Mouse (Mus musculus): ENCODE measurements around the gene Chrm3. TPM values are rescaled to one million over a fixed set of nuclear protein-coding genes. Genes with fewer than 3 reads are reported as not detected.

The Chrm3 gene
- polyA plus RNA-seq, 1 experiment: not detected

DNA sequence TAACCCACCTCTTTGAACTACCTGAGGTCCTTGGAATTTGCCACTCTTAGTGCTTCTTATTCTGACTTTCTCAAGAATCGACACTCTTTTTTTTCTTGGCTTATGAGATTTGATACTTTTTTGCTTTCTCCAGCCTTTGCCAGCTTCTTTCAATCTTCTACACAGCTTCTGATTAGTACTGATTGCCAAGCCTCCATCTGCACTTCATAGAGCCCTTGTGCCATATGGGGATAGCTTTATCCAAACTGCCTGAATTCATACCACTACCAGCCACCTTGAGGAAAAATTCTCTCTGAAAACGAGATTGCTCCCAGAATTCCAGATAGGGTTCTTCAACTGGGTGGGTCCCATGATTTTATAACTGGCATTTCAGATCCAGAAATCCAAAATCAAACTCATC is 368.0 kb downstream of the Chrm3 start:
- Histone ChIP-seq H3K27me3 (ENCODE audit: control insufficient read depth, insufficient read depth, insufficient read length) (no peaks in the 10 kb centered on the region), H3K79me2 (ENCODE audit: control insufficient read depth, insufficient read depth) (no peaks in the 10 kb centered on the region), H3K36me3 (ENCODE audit: control insufficient read depth, insufficient read depth) (no peaks in the 10 kb centered on the region), H3ac (ENCODE audit: control insufficient read depth, insufficient read length, low read depth) (no peak overlapping the region), H3K4me3 (ENCODE audit: insufficient read depth, poor library complexity, severe bottlenecking) (no peak overlapping the region), H3K79me3 (ENCODE audit: low read depth) (no peaks in the 10 kb centered on the region)
- TF ChIP-seq CEBPB (IDR thresholded peaks at IDR 0.05; ENCODE audit: low read depth) (no peak), CTCF (IDR thresholded peaks at IDR 0.05; ENCODE audit: control insufficient read depth, insufficient read depth, insufficient read length) (no peak), USF1 (IDR thresholded peaks at IDR 0.05; ENCODE audit: low read depth) (no peak), MYOG (IDR thresholded peaks at IDR 0.05; ENCODE audit: control insufficient read depth, extremely low read depth, insufficient read length) (no peak), FOSL1 (IDR thresholded peaks at IDR 0.05; ENCODE audit: insufficient read depth, low read length, poor library complexity, severe bottlenecking) (no peak), MAX (IDR thresholded peaks at IDR 0.05) (no peak), MYOD1 (IDR thresholded peaks at IDR 0.05; ENCODE audit: control insufficient read depth, insufficient read length, low read depth) (no peak)

DNA sequence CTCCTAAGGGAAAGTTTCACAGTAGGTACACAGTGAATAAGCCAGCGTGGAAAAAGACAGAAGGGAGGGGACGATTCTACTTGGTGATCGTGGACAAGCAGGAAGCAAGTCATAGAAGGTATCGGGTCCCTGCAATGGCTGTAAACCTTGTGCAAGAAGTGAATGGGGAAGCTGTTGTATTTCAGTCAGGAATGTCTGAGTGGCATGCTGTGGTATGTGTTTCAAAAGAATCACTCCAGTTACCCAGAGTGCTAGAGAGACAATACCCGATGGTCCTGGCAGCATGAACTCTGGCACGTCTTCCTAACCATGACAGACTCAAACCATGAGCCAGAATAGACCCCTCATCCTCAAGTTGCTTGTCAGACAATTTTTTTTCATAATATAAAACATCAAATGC is 375.0 kb downstream of the Chrm3 start:
- H3K79me3 ChIP-seq (ENCODE audit: low read depth): no peaks in the 10 kb centered on the region

GRCm38 (mm10) chr13:9983293-9983692 is 377.4 kb downstream of the Chrm3 start:
- no peak overlapping the region for H3K4me3 ChIP-seq (ENCODE audit: insufficient read depth, poor library complexity, severe bottlenecking)
- H3K79me3 ChIP-seq (ENCODE audit: low read depth): no peaks in the 10 kb centered on the region
- H3K36me3 ChIP-seq (ENCODE audit: control insufficient read depth, insufficient read depth): no peaks in the 10 kb centered on the region
- no peak for TF ChIP-seq MYOG (IDR thresholded peaks at IDR 0.05; ENCODE audit: control insufficient read depth, extremely low read depth, insufficient read length)
- TF ChIP-seq MAX (IDR thresholded peaks at IDR 0.05): no peak
- TF ChIP-seq CTCF (IDR thresholded peaks at IDR 0.05; ENCODE audit: control insufficient read depth, insufficient read depth, insufficient read length): no peak
- no peak for TF ChIP-seq MYOD1 (IDR thresholded peaks at IDR 0.05; ENCODE audit: control insufficient read depth, insufficient read length, low read depth)
- no peak for TF ChIP-seq FOSL1 (IDR thresholded peaks at IDR 0.05; ENCODE audit: insufficient read depth, low read length, poor library complexity, severe bottlenecking)
- no peak for TF ChIP-seq CEBPB (IDR thresholded peaks at IDR 0.05; ENCODE audit: low read depth)
- no peak for TF ChIP-seq USF1 (IDR thresholded peaks at IDR 0.05; ENCODE audit: low read depth)
- no peak overlapping the region for H3ac ChIP-seq (ENCODE audit: control insufficient read depth, insufficient read length, low read depth)
- no peaks in the 10 kb centered on the region for H3K27me3 ChIP-seq (ENCODE audit: control insufficient read depth, insufficient read depth, insufficient read length)
- H3K79me2 ChIP-seq (ENCODE audit: control insufficient read depth, insufficient read depth): no peaks in the 10 kb centered on the region

More for the DNA sequence above, 375.0 kb downstream of the Chrm3 start:
- Histone ChIP-seq H3K4me3 (ENCODE audit: insufficient read depth, poor library complexity, severe bottlenecking) (no peak overlapping the region), H3K79me2 (ENCODE audit: control insufficient read depth, insufficient read depth) (no peaks in the 10 kb centered on the region), H3K27me3 (ENCODE audit: control insufficient read depth, insufficient read depth, insufficient read length) (no peaks in the 10 kb centered on the region), H3ac (ENCODE audit: control insufficient read depth, insufficient read length, low read depth) (no peak overlapping the region), H3K36me3 (ENCODE audit: control insufficient read depth, insufficient read depth) (no peaks in the 10 kb centered on the region)
- no peak for TF ChIP-seq MYOD1 (IDR thresholded peaks at IDR 0.05; ENCODE audit: control insufficient read depth, insufficient read length, low read depth)
- TF ChIP-seq MYOG (IDR thresholded peaks at IDR 0.05; ENCODE audit: control insufficient read depth, extremely low read depth, insufficient read length): no peak
- no peak for TF ChIP-seq MAX (IDR thresholded peaks at IDR 0.05)
- no peak for TF ChIP-seq CTCF (IDR thresholded peaks at IDR 0.05; ENCODE audit: control insufficient read depth, insufficient read depth, insufficient read length)
- no peak for TF ChIP-seq CEBPB (IDR thresholded peaks at IDR 0.05; ENCODE audit: low read depth)
- no peak for TF ChIP-seq FOSL1 (IDR thresholded peaks at IDR 0.05; ENCODE audit: insufficient read depth, low read length, poor library complexity, severe bottlenecking)
- TF ChIP-seq USF1 (IDR thresholded peaks at IDR 0.05; ENCODE audit: low read depth): no peak

GRCm38 (mm10) chr13:9977699-9978098 is 382.9 kb downstream of the Chrm3 start:
- Histone ChIP-seq H3K79me2 (ENCODE audit: control insufficient read depth, insufficient read depth) (no peaks in the 10 kb centered on the region), H3K4me3 (ENCODE audit: insufficient read depth, poor library complexity, severe bottlenecking) (no peak overlapping the region), H3K36me3 (ENCODE audit: control insufficient read depth, insufficient read depth) (no peaks in the 10 kb centered on the region), H3K27me3 (ENCODE audit: control insufficient read depth, insufficient read depth, insufficient read length) (no peaks in the 10 kb centered on the region), H3K79me3 (ENCODE audit: low read depth) (no peaks in the 10 kb centered on the region), H3ac (ENCODE audit: control insufficient read depth, insufficient read length, low read depth) (no peak overlapping the region)
- TF ChIP-seq MAX (IDR thresholded peaks at IDR 0.05) (no peak), MYOG (IDR thresholded peaks at IDR 0.05; ENCODE audit: control insufficient read depth, extremely low read depth, insufficient read length) (no peak), MYOD1 (IDR thresholded peaks at IDR 0.05; ENCODE audit: control insufficient read depth, insufficient read length, low read depth) (no peak), USF1 (IDR thresholded peaks at IDR 0.05; ENCODE audit: low read depth) (no peak), CEBPB (IDR thresholded peaks at IDR 0.05; ENCODE audit: low read depth) (no peak), CTCF (IDR thresholded peaks at IDR 0.05; ENCODE audit: control insufficient read depth, insufficient read depth, insufficient read length) (no peak), FOSL1 (IDR thresholded peaks at IDR 0.05; ENCODE audit: insufficient read depth, low read length, poor library complexity, severe bottlenecking) (no peak)

- H3K4me3 ChIP-seq (ENCODE audit: insufficient read depth, poor library complexity, severe bottlenecking): no peak overlapping the region
- no peak overlapping the region for H3ac ChIP-seq (ENCODE audit: control insufficient read depth, insufficient read length, low read depth)
- no peaks in the 10 kb centered on the region for H3K79me2 ChIP-seq (ENCODE audit: control insufficient read depth, insufficient read depth)
- no peaks in the 10 kb centered on the region for H3K27me3 ChIP-seq (ENCODE audit: control insufficient read depth, insufficient read depth, insufficient read length)
- H3K36me3 ChIP-seq (ENCODE audit: control insufficient read depth, insufficient read depth): no peaks in the 10 kb centered on the region
- H3K79me3 ChIP-seq (ENCODE audit: low read depth): no peaks in the 10 kb centered on the region
- TF ChIP-seq CTCF (IDR thresholded peaks at IDR 0.05; ENCODE audit: control insufficient read depth, insufficient read depth, insufficient read length) (no peak), CEBPB (IDR thresholded peaks at IDR 0.05; ENCODE audit: low read depth) (no peak), USF1 (IDR thresholded peaks at IDR 0.05; ENCODE audit: low read depth) (no peak), FOSL1 (IDR thresholded peaks at IDR 0.05; ENCODE audit: insufficient read depth, low read length, poor library complexity, severe bottlenecking) (no peak), MYOG (IDR thresholded peaks at IDR 0.05; ENCODE audit: control insufficient read depth, extremely low read depth, insufficient read length) (no peak)
Measured at GRCm38 (mm10) chr13:9973742-9974321, 386.8 kb downstream of the Chrm3 start.
